Mouse (Mus musculus) ES-E14 (cell line): ENCODE data around the gene Hebp1. TPM values are rescaled to one million over a fixed set of nuclear protein-coding genes. Genes with fewer than 3 reads are reported as not detected.

Experiments used
- DNase-seq: peaks from one replicate; pipeline ENCODE4 v3.0.0-alpha.2; 2013; ENCODE audit warnings: low read depth, low spot score
- H3K27ac ChIP-seq: 2 replicates; pipeline ENCODE4 v1.5.1; 2012; ENCODE audit warnings: low read depth, mild to moderate bottlenecking, low read length, moderate library complexity, mixed read lengths; ENCODE audit not compliant: poor library complexity, insufficient read depth, severe bottlenecking
- H3K36me3 ChIP-seq: 2 replicates; pipeline ENCODE4 v1.6.1; 2012; ENCODE audit warnings: mild to moderate bottlenecking, low read length, moderate library complexity, mixed read lengths; ENCODE audit not compliant: control insufficient read depth, poor library complexity, insufficient read depth, severe bottlenecking
- H3K4me1 ChIP-seq, 2 experiments: fragments of 150-350 bp in 1 of 2; sonication (generic) in 1 of 2; 2 replicates each; pipeline ENCODE4 v1.6.1; 2012; ENCODE audit warnings: low read length in 2 of 2, mild to moderate bottlenecking in 1 of 2, mixed read lengths in 1 of 2; ENCODE audit not compliant: control insufficient read depth in 2 of 2, insufficient read depth in 2 of 2, poor library complexity in 1 of 2
- H3K4me3 ChIP-seq, 2 experiments: fragments of 150-350 bp in 1 of 2; sonication (generic) in 1 of 2; 2 replicates each; pipeline ENCODE4 v1.5.1; 2012; ENCODE audit warnings: low read length in 2 of 2, low read depth in 1 of 2, mild to moderate bottlenecking in 1 of 2, mixed read lengths in 1 of 2; ENCODE audit not compliant: insufficient read depth in 1 of 2, poor library complexity in 1 of 2, severe bottlenecking in 1 of 2
- H3K9ac ChIP-seq: 2 replicates; pipeline ENCODE4 v1.6.1; 2012; ENCODE audit warnings: low read depth, mild to moderate bottlenecking, low read length, mixed read lengths; ENCODE audit not compliant: poor library complexity, insufficient read depth, severe bottlenecking
- H3K9me3 ChIP-seq: fragments of 150-350 bp; sonication (generic); 2 replicates; pipeline ENCODE4 v1.6.1; 2012; ENCODE audit warnings: low read depth, mild to moderate bottlenecking, low read length; ENCODE audit not compliant: control insufficient read depth, insufficient read depth
- CHD2 ChIP-seq: IDR thresholded peaks from 2 replicates; pipeline ENCODE4 v1.6.1; 2014; ENCODE audit warnings: mild to moderate bottlenecking, low read depth, low read length, inconsistent platforms
- HCFC1 ChIP-seq: IDR thresholded peaks from 2 replicates; pipeline ENCODE4 v1.6.1; 2012; ENCODE audit warnings: low read length, inconsistent platforms, borderline replicate concordance; ENCODE audit not compliant: insufficient read depth
- MAFK ChIP-seq: IDR thresholded peaks from 2 replicates; pipeline ENCODE4 v1.6.1; 2014; ENCODE audit warnings: mild to moderate bottlenecking, low read depth, low read length, inconsistent platforms; ENCODE audit not compliant: insufficient read depth
- ZC3H11A ChIP-seq: IDR thresholded peaks from 2 replicates; pipeline ENCODE4 v1.6.1; 2012; ENCODE audit warnings: low read depth, mild to moderate bottlenecking, inconsistent platforms, low read length, borderline replicate concordance
- ZNF384 ChIP-seq: IDR thresholded peaks from 2 replicates; pipeline ENCODE4 v1.6.1; 2012; ENCODE audit warnings: low read depth, low read length, inconsistent platforms
- in situ Hi-C, 2 experiments: fragments of 600-800 bp; cut with MboI; formaldehyde crosslinking; loops; one replicate each; pipeline ENCODE4 v1.15.1; 2025; ENCODE audit warnings: low sequenced_read_pairs in 2 of 2, inconsistent platforms in 1 of 2; ENCODE audit not compliant: unreplicated experiment in 2 of 2
- total RNA-seq: library from RNA; depleted of rRNA; stranded (reverse); fragments of 300-350 nt; gene quantifications from 2 replicates; pipeline ENCODE4 v1.2.3, GENCODE M21; 2012

Hebp1 gene
- total RNA-seq, 1 experiment: 22.4 TPM

GRCm38 (mm10) chr6:135223786-135224416 is 26.1 kb upstream of the Hebp1 start:
- Histone ChIP-seq H3K36me3 (no peaks in the 10 kb centered on the region), H3K4me3 (no peak overlapping the region), H3K27ac (no peak overlapping the region), H3K4me1 (no peaks in the 10 kb centered on the region), H3K9ac (no peak overlapping the region), H3K9me3 (no peaks in the 10 kb centered on the region)
- in situ Hi-C loops: no loop called here
- TF ChIP-seq HCFC1 (no peak), CHD2 (no peak), ZC3H11A (no peak)
- DNase-seq: no peak

DNA sequence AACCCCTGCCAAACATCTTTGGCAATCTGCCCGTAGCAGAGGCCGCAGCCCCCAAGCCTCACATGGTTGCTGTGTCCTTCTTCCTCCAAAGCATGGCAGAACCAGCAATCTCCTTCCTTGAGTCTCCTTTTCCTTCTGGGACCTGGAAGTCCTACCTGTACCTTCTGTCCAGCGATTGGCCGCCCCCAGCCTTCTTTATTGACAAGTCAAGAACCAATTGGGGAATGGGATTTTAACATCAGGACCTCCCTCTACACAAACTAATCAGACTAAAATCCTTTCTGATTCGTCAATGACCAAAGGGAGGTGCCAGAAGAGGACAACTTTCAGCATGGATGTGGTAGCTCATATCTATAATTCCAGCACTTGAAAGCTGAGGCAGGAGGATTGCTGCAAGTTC is 22.1 kb upstream of the Hebp1 start:
- no peaks in the 10 kb centered on the region for H3K4me1 ChIP-seq
- no peak for DNase-seq
- H3K9me3 ChIP-seq: no peaks in the 10 kb centered on the region
- TF ChIP-seq MAFK (no peak), ZC3H11A (no peak), CHD2 (no peak), HCFC1 (no peak), ZNF384 (no peak)
- no peaks in the 10 kb centered on the region for H3K36me3 ChIP-seq
- H3K27ac ChIP-seq: no peak overlapping the region
- no peak overlapping the region for H3K9ac ChIP-seq
- in situ Hi-C loops: no loop called here
- H3K4me3 ChIP-seq: peak overlapping the region in 1 of 2 experiments; percentile 45; a peak in 1 of 4 replicates

- Histone ChIP-seq H3K36me3 (no peaks in the 10 kb centered on the region), H3K4me3 (no peak overlapping the region), H3K9ac (no peak overlapping the region), H3K4me1 (no peaks in the 10 kb centered on the region), H3K27ac (no peak overlapping the region), H3K9me3 (no peaks in the 10 kb centered on the region)
- no peak for TF ChIP-seq HCFC1
- no peak for TF ChIP-seq ZC3H11A
- no peak for TF ChIP-seq ZNF384
- no peak for TF ChIP-seq MAFK
- no peak for TF ChIP-seq CHD2
- no peak for DNase-seq
- in situ Hi-C loops: no loop called here
These were observed 20.5 kb upstream of the Hebp1 start for GRCm38 (mm10) chr6:135218330-135218729.

- Histone ChIP-seq H3K4me3 (no peak overlapping the region), H3K9me3 (no peaks in the 10 kb centered on the region), H3K27ac (no peak overlapping the region), H3K9ac (no peak overlapping the region), H3K4me1 (0 out of 4 replicates have a peak, but pooled peaks cover 0 to 2% of the 10 kb centered on the region in 2 experiments), H3K36me3 (no peaks in the 10 kb centered on the region)
- DNase-seq: no peak
- TF ChIP-seq CHD2 (no peak), HCFC1 (no peak), ZNF384 (no peak), MAFK (no peak), ZC3H11A (no peak)
- in situ Hi-C loops: no loop called here
These were observed 14.8 kb upstream of the Hebp1 start for GRCm38 (mm10) chr6:135212666-135213065.

- H3K4me1 ChIP-seq: 0 out of 4 replicates have a peak, but pooled peaks cover 0 to 2% of the 10 kb centered on the region in 2 experiments
- H3K36me3 ChIP-seq: no peaks in the 10 kb centered on the region
- no peak overlapping the region for H3K27ac ChIP-seq
- H3K9me3 ChIP-seq: no peaks in the 10 kb centered on the region
- in situ Hi-C loops: no loop called here
- TF ChIP-seq ZNF384: no peak
- no peak overlapping the region for H3K4me3 ChIP-seq
- no peak for DNase-seq
- H3K9ac ChIP-seq: no peak overlapping the region
These were observed 13.3 kb upstream of the Hebp1 start for GRCm38 (mm10) chr6:135211169-135211568.
